Mouse (Mus musculus): Measurements from ENCODE around the gene Olfr1487.
"Not testable (repeated sequence)": the region's sequence is repeated elsewhere in the genome, so short reads cannot be mapped to it uniquely, and the experiment has no call there.

The Olfr1487 gene

DNA sequence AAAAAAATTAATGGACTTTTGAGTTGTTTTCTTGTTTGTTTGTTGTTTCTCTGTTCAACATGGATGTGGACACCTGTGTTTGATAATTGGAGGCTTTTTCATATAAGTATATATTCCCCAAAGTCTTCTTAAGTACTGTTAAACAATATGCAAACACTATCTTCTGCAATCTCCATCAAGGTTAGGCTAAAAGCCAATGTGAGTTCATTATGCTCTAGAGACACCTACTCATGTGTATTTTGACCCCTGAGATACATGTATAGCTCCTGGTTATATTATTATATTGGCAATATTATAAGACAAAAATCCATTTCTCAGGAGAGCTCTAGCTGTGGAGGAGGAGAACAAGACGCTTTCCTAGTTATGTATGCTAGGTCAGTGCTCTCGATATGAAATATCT is at the start of gene Olfr1487:
Gene Olfr1487, plus strand, starts transcription at position 301 of the 400 bp plus-strand sequence.
- DNase-seq (ENCODE audit: low read depth), result not testable (repeated sequence)

DNA sequence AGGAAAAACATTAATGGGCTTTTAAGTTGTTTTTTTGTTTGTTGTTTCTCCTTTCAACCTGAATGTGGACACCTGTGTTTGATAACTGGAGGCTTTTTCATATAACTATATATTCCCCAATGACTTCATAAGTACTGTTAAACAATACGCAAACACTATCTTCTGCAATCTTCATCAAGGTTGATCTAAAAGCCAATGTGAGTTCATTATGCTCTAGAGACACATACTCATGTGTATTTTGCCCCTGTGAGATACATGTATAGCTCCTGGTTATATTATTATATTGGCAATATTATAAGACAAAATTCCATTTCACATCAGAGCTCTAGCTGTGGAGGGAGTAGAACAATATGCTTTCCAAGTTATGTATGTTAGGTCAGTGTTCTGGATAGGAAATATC is 34.0 kb upstream of the Olfr1487 start, which contains the start of gene Olfr1484:
Gene Olfr1484, plus strand, starts transcription at position 301 of the 400 bp plus-strand sequence.
- no peak for DNase-seq (ENCODE audit: low read depth)

DNA sequence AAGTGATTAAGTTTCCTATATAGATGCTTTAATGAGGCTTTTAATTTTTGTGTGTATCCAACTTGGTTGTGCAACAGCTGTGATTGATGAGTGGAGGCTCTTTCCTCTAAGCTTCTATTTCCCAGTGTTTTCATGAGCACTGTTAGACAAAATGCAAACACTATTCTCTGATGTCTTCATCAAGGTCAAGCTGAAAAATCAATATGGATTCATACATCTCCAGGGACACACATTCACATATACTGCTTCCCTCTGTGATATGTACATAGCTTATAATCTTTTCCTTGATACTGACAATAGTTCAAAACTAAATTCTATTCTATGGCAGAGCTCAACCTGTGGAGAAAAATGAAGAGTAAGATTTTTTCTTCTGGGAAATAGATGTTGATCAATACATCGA is 14.1 kb downstream of the Olfr1487 start, which contains the start of gene Olfr1489:
Gene Olfr1489, plus strand, starts transcription at position 301 of the 400 bp plus-strand sequence.
- no peak for DNase-seq (ENCODE audit: low read depth)

GRCm38 (mm10) chr19:13650791-13651190 is 33.6 kb downstream of the Olfr1487 start, which contains the start of gene Olfr1490:
Olfr1490 (plus strand) TSS chr19:13651091.
- DNase-seq (ENCODE audit: low read depth), result no peak

Data from NIH3T3 (cell line).